Mouse (Mus musculus): ENCODE data around the gene Foxp1. TPM values are rescaled to one million over a fixed set of nuclear protein-coding genes. Genes with fewer than 3 reads are reported as not detected.

Gene Foxp1
- 79.9 and 99.3 TPM in 2 replicates for polyA plus RNA-seq (2016; fragmentation: Nextera tagmentation; extraction: Ambion mirVana)

DNA sequence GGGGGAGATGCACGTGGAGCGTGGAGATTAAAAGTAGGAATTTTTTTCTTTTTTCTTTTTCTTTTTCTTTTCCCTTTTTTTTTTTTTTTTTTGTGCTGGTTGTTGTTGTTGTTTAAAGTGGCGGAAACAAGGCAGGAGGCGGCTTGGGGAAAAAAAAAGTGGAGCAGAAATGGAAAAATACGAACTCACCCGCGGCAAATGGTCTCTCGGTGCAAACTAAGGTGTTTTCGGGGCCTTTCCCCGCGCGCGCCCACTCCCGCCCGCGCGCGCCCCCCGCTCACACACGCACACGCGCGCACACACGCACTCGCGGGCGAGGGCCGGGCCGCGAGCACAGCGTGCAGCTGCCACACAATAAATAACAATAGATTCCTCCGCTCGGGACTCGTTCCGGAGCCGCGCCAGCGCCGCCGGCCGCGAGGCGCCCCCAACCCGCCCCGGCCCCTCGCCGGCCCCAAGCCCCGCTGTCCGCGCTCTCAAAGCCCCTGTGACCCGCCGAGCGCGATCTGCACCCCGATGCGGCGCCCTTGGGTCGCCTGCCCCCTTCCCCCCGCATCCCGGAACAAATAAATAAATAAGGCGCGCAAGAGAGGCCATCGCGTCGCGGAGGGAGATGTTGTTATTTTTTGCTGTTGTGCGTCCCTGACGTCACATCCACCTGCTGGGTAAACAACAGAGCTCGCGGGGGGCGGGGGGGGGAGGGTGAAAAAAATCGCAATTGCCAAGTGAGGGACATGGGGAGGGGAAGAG, at the start of gene Foxp1:
TSS of gene Foxp1 (minus strand) at position 363 of the 750 bp plus-strand sequence.
- Histone ChIP-seq H3K27me3 (ENCODE audit: insufficient read depth, poor library complexity, severe bottlenecking) (no peaks in the 10 kb centered on the region), H3K36me3 (peaks cover 15% of the 10 kb centered on the region), H3K27ac (peak within 1 kb of the TSS; percentile 99), H3K9me3 (peaks cover 3% of the 10 kb centered on the region; the same call in 1 of the 2 replicates), H3K4me3 (peak within 1 kb of the TSS; percentile 92), H3K4me1 (0 out of 2 replicates have a peak, but pooled peaks cover 3% of the 10 kb centered on the region)
- DNase-seq (ENCODE audit: low spot score), result peak; percentile 89
- under 1% methylated on average over 70 of the region's 72 CpGs for WGBS

DNA sequence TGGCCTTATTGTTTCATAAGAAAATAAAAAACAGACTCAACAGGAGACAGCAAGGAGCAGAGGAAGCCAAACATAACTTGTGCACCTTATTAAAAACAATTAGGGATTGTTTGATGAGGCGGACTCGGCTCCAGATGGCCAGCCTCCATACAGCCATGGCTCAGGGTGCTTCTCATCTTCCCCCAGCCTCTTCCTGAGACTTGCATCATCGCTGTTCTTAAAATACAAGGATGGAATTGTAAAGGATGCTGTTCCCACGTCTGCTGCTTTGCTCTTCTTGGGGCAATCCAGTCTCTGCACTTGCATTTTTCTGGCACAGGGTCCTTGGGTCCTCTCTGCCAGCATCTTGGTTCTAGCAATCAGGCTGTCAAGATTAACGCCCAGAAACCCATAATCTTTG, 49.5 kb upstream of the Foxp1 start:
- no peak for DNase-seq (ENCODE audit: low spot score)
- peaks cover 11% of the 10 kb centered on the region for H3K4me1 ChIP-seq

DNA sequence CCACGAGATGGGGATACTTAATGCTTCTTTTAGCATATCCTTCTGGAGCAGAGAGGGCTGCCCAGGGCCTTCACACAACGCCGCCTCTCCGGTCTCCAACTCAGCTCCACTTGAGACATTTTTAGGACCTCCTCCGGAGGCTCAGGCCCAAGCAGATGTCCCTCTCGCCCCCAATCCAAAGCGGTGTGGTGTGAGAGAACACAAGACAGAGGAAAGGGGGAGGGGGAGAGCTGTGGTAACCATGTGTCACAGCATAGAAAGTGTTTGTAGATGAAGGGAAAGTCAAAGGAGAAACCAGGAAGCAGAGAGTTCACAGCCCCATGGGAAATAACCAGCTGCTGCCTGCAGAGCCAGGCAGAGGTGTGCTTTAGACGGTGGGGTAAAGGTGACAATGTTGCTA, 44.4 kb upstream of the Foxp1 start:
- peaks cover 11% of the 10 kb centered on the region for H3K4me1 ChIP-seq
- no peak overlapping the region for H3K4me3 ChIP-seq
- H3K27ac ChIP-seq, result no peak overlapping the region
- no peaks in the 10 kb centered on the region for H3K9me3 ChIP-seq
- 38% methylated on average over 8 of the region's 8 CpGs for WGBS
- H3K36me3 ChIP-seq, result no peaks in the 10 kb centered on the region
- DNase-seq (ENCODE audit: low spot score), result no peak
- no peaks in the 10 kb centered on the region for H3K27me3 ChIP-seq (ENCODE audit: insufficient read depth, poor library complexity, severe bottlenecking)

More for the DNA sequence above, 49.5 kb upstream of the Foxp1 start:
- 75% methylated on average over 5 of the region's 5 CpGs for WGBS
- no peaks in the 10 kb centered on the region for H3K9me3 ChIP-seq
- no peak overlapping the region for H3K4me3 ChIP-seq
- no peak overlapping the region for H3K27ac ChIP-seq
- H3K27me3 ChIP-seq (ENCODE audit: insufficient read depth, poor library complexity, severe bottlenecking), result no peaks in the 10 kb centered on the region
- H3K36me3 ChIP-seq, result no peaks in the 10 kb centered on the region

GRCm38 (mm10) chr6:99564766-99565165, 42.2 kb upstream of the Foxp1 start:
- WGBS, result 74% methylated on average over 3 of the region's 3 CpGs
- no peaks in the 10 kb centered on the region for H3K27me3 ChIP-seq (ENCODE audit: insufficient read depth, poor library complexity, severe bottlenecking)
- H3K36me3 ChIP-seq, result no peaks in the 10 kb centered on the region
- DNase-seq (ENCODE audit: low spot score), result no peak
- no peaks in the 10 kb centered on the region for H3K9me3 ChIP-seq
- H3K4me3 ChIP-seq, result no peak overlapping the region
- H3K27ac ChIP-seq, result no peak overlapping the region
- H3K4me1 ChIP-seq, result peaks cover 11% of the 10 kb centered on the region

- no peak overlapping the region for H3K27ac ChIP-seq
- H3K36me3 ChIP-seq, result no peaks in the 10 kb centered on the region
- 79% methylated on average over 5 of the region's 5 CpGs for WGBS
- no peaks in the 10 kb centered on the region for H3K4me1 ChIP-seq
- DNase-seq (ENCODE audit: low spot score), result no peak
- no peak overlapping the region for H3K4me3 ChIP-seq
- H3K27me3 ChIP-seq (ENCODE audit: insufficient read depth, poor library complexity, severe bottlenecking), result no peaks in the 10 kb centered on the region
- no peaks in the 10 kb centered on the region for H3K9me3 ChIP-seq
Observed at GRCm38 (mm10) chr6:99556950-99557349, 34.4 kb upstream of the Foxp1 start.

GRCm38 (mm10) chr6:99552816-99553215, 30.3 kb upstream of the Foxp1 start:
- Histone ChIP-seq H3K4me1 (no peaks in the 10 kb centered on the region), H3K36me3 (no peaks in the 10 kb centered on the region), H3K9me3 (no peaks in the 10 kb centered on the region; the same call in 1 of the 2 replicates), H3K27ac (no peak overlapping the region), H3K4me3 (no peak overlapping the region), H3K27me3 (ENCODE audit: insufficient read depth, poor library complexity, severe bottlenecking) (no peaks in the 10 kb centered on the region)
- 56% methylated on average over 1 of the region's 1 CpGs for WGBS
- DNase-seq (ENCODE audit: low spot score), result no peak

DNA sequence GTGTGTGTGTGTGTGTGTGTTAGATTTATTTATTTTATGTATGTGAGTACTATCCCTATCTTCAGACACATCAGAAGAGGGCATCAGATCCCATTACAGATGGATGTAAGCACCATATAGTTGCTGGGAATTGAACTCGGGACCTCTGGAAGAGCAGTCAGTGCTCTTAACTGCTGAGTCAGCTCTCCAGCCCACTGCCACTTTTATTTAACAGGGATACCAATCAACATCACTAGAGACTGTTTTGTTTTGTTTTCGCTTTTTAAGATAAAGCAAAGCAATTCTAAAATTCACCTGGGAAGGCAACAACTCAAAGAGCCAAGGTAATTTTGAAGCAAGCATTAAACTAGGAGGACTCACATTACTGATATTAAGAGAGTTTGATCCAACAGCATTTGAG, 23.9 kb upstream of the Foxp1 start:
- H3K27ac ChIP-seq, result no peak overlapping the region
- no peak overlapping the region for H3K4me3 ChIP-seq
- H3K36me3 ChIP-seq, result no peaks in the 10 kb centered on the region
- no peaks in the 10 kb centered on the region for H3K27me3 ChIP-seq (ENCODE audit: insufficient read depth, poor library complexity, severe bottlenecking)
- no peaks in the 10 kb centered on the region for H3K4me1 ChIP-seq
- 81% methylated on average over 2 of the region's 2 CpGs for WGBS
- H3K9me3 ChIP-seq, result no peaks in the 10 kb centered on the region; the same call in 1 of the 2 replicates
- no peak for DNase-seq (ENCODE audit: low spot score)

DNA sequence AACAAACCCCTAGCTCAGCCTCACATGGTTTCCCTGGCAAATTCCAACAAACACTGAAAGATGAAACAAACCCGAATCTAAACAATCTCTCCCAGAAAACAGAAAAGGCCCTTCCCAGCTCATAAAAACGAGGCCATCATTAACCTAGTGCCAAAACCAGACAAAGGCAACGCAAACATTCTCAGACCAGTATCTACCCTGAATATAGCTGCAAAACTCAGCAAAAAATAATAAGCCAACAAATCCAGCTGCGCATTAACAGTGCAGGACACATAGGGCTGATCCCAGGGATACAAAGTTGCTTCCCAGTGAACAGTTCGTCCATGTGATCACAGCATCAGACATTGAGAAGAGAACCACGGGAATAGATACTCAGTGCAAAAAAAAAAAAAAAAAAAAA, 22.9 kb upstream of the Foxp1 start:
- DNase-seq (ENCODE audit: low spot score), result no peak
- H3K9me3 ChIP-seq, result no peaks in the 10 kb centered on the region; the same call in 1 of the 2 replicates
- no peaks in the 10 kb centered on the region for H3K4me1 ChIP-seq
- no peaks in the 10 kb centered on the region for H3K27me3 ChIP-seq (ENCODE audit: insufficient read depth, poor library complexity, severe bottlenecking)
- 68% methylated on average over 6 of the region's 6 CpGs for WGBS
- H3K4me3 ChIP-seq, result no peak overlapping the region
- no peak overlapping the region for H3K27ac ChIP-seq
- no peaks in the 10 kb centered on the region for H3K36me3 ChIP-seq

- H3K27me3 ChIP-seq (ENCODE audit: insufficient read depth, poor library complexity, severe bottlenecking), result no peaks in the 10 kb centered on the region
- no peaks in the 10 kb centered on the region for H3K9me3 ChIP-seq
Observed at GRCm38 (mm10) chr6:99541105-99541504, 18.6 kb upstream of the Foxp1 start.

DNA sequence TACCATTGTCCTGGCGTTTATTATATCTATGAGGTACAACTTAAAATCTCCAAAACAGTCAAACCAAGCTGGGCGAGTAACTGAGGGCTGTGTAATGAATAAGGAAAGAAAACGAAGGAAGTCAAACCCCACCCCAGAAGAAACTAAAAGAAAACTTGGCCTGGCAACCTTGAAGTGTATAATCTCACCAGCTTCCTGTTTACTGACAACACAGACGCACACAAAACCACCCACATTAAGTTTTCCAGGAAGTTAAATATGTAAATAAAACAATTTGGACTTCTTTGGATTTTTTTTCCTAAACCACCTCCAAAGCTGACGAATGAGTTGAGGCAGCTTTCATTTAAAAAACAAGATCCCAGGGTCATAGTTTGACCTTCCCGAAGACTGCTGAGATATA, 18.1 kb upstream of the Foxp1 start:
- Histone ChIP-seq H3K27me3 (ENCODE audit: insufficient read depth, poor library complexity, severe bottlenecking) (no peaks in the 10 kb centered on the region), H3K36me3 (no peaks in the 10 kb centered on the region), H3K4me1 (no peaks in the 10 kb centered on the region), H3K9me3 (no peaks in the 10 kb centered on the region), H3K27ac (no peak overlapping the region), H3K4me3 (no peak overlapping the region)
- 66% methylated on average over 6 of the region's 6 CpGs for WGBS
- DNase-seq (ENCODE audit: low spot score), result no peak

More at GRCm38 (mm10) chr6:99541105-99541504, 18.6 kb upstream of the Foxp1 start:
- Histone ChIP-seq H3K36me3 (no peaks in the 10 kb centered on the region), H3K4me3 (no peak overlapping the region), H3K27ac (no peak overlapping the region), H3K4me1 (no peaks in the 10 kb centered on the region)
- WGBS, result 49% methylated on average over 3 of the region's 3 CpGs
- DNase-seq (ENCODE audit: low spot score), result peak; percentile 9

DNA sequence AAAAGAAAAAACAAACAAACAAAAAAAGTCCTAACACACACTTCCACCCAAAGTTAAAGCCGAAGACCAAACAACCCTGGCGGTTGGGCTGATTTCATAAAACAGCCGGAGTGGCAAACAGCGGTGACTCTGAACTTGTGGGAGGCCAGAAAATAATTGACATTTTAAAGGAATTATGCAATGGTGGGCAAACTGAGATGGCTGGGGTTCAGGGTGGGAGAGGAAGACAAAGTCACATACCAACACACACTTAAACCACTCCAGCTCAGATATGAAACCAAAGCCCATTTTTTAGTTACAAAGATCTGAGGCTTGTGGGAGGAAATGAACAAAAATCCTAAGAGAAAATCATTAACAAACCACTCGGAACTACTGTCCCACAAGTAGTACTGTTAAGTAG, 17.6 kb upstream of the Foxp1 start:
- peak; percentile 58 for DNase-seq (ENCODE audit: low spot score)
- 85% methylated on average over 5 of the region's 5 CpGs for WGBS
- H3K36me3 ChIP-seq, result no peaks in the 10 kb centered on the region
- H3K9me3 ChIP-seq, result no peaks in the 10 kb centered on the region
- no peaks in the 10 kb centered on the region for H3K27me3 ChIP-seq (ENCODE audit: insufficient read depth, poor library complexity, severe bottlenecking)
- no peak overlapping the region for H3K4me3 ChIP-seq
- no peaks in the 10 kb centered on the region for H3K4me1 ChIP-seq
- H3K27ac ChIP-seq, result no peak overlapping the region

DNA sequence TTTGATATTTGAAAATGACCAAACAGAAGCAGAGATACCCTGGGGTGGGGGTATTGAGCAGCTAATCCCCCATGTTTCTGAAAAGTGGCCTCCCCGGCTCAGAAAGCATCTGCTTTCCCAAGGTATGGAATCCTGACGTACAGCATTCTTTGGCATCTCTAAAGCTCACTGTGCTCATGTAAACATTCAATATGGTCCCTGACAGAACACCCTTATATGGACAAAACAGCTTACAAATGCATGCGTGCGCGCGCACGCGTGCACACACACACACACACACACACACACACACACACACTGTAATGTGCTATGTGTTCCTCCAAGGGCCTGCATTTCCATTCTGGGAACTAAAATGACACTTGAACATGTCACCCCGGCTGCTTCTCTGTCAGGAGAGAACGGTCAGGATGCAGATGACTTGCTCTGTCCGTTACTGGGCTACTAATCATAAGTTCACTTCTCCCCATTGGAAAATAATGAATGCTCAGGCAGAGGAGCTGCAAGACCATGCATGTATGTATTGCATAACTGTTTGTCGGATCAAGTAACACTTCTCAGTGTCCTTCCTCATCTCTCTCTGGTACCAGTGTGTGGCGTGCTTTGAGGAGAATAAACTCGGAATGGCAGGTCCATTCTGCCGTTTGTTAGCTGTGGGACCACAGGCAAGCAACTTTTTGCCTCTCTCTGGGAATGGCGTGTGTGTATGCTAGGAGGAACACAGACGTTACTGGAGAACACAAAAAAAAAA, 15.8 kb upstream of the Foxp1 start:
- H3K9me3 ChIP-seq, result no peaks in the 10 kb centered on the region
- no peaks in the 10 kb centered on the region for H3K27me3 ChIP-seq (ENCODE audit: insufficient read depth, poor library complexity, severe bottlenecking)
- no peaks in the 10 kb centered on the region for H3K4me1 ChIP-seq
- H3K36me3 ChIP-seq, result no peaks in the 10 kb centered on the region
- WGBS, result 82% methylated on average over 17 of the region's 17 CpGs
- peak; percentile 39 for DNase-seq (ENCODE audit: low spot score)
- no peak overlapping the region for H3K27ac ChIP-seq
- no peak overlapping the region for H3K4me3 ChIP-seq

DNA sequence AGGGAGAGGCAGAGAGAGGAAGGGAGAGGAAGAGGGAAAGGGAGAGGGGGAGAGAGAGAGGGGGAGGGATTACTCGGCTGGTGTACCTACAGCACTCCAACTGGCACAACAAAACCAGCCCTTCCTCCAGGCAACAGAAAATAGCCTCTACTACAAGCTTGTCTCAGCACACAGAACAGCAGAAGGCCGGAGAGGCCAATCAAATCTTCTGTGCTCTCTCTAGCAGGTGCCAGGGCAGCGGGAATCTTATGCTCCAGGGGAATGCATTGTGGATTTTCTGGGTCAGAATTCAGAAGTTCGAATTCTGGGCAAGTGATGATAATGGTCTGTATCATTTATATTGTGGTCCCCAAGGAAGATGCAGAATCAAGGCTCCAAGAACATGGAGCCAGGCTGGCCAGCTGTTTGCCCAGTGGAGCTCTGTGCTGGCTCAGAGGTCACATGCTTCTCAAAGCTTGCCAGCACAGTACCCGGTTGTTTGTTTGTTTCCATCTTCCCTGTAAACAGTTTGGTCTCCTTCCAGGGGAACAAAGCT, 11.8 kb upstream of the Foxp1 start:
- Histone ChIP-seq H3K27ac (no peak overlapping the region), H3K4me3 (no peak overlapping the region), H3K27me3 (ENCODE audit: insufficient read depth, poor library complexity, severe bottlenecking) (no peaks in the 10 kb centered on the region), H3K9me3 (no peaks in the 10 kb centered on the region), H3K4me1 (0 out of 2 replicates have a peak, but pooled peaks cover 5% of the 10 kb centered on the region), H3K36me3 (no peaks in the 10 kb centered on the region)
- no peak for DNase-seq (ENCODE audit: low spot score)
- WGBS, result 55% methylated on average over 5 of the region's 5 CpGs
